Mouse (Mus musculus): ENCODE results near the gene Marcksl1. TPM values are rescaled to one million over a fixed set of nuclear protein-coding genes. Genes with fewer than 3 reads are reported as not detected.
"Not testable (repeated sequence)": the region's sequence is repeated elsewhere in the genome, so short reads cannot be mapped to it uniquely, and the experiment has no call there.

The Marcksl1 gene
- total and polyA plus RNA-seq, 2 experiments from 2014 or later, result 1,438 to 1,620 TPM

DNA sequence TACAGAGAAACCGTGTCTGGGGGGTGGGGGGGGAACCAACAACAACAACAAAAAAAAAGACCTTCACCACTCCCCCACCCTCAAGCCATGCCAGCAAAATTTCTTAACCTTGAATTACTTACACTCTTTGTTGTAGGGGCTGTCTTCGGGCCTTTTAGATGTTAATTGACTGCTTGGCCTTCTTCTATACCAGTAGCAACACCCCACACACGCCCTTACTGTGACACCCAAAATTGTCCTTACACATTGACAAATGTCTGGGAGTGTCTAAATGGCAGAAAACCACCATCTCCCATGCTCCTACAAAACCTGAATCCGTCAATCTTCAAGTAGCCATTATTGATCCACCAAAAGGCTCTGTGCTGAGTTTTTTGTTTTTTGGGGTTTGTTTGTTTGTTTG lies 30.7 kb downstream of the Marcksl1 start:
- ATAC-seq, result no peak
- Histone ChIP-seq H3K9me3 (ENCODE audit: low read length) (no peaks in the 10 kb centered on the region), H3K4me1 (ENCODE audit: insufficient read depth, low read length) (peaks cover 4% of the 10 kb centered on the region; the same call in 1 of the 2 replicates), H3K4me2 (ENCODE audit: low read depth, low read length) (no peak overlapping the region), H3K36me3 (ENCODE audit: insufficient read depth, low read length) (no peaks in the 10 kb centered on the region), H3K27me3 (ENCODE audit: insufficient read depth, low read length) (no peaks in the 10 kb centered on the region), H3K9ac (replicated peaks; ENCODE audit: low read length) (no peak overlapping the region), H3K4me3 (ENCODE audit: low read length) (no peak overlapping the region), H3K27ac (no peak overlapping the region)
- 68% methylated on average over 4 of the region's 4 CpGs for WGBS
- no peak for DNase-seq (ENCODE audit: low spot score)
- no peak for TF ChIP-seq CTCF (IDR thresholded peaks at IDR 0.05; ENCODE audit: low read depth)

DNA sequence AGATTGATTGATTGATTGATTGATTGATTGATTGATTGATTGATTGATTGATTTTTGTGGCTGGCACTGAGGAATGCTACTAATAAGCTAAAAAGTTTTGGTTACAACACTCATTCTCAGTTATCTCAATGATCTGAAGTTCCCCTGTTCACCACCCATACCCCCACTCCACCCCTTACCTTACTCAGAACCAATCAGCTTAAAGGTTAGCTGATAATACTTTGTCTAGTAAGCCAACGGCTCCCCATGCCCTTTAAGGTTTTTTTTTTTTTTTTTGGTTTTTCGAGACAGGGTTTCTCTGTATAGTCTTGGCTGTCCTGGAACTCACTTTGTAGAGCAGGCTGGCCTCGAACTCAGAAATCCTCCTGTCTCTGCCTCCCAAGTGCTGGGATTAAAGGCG lies 34.2 kb downstream of the Marcksl1 start:
- 88% methylated on average over 4 of the region's 4 CpGs for WGBS
- not testable (repeated sequence) for ATAC-seq; DNase-seq (ENCODE audit: low spot score)

DNA sequence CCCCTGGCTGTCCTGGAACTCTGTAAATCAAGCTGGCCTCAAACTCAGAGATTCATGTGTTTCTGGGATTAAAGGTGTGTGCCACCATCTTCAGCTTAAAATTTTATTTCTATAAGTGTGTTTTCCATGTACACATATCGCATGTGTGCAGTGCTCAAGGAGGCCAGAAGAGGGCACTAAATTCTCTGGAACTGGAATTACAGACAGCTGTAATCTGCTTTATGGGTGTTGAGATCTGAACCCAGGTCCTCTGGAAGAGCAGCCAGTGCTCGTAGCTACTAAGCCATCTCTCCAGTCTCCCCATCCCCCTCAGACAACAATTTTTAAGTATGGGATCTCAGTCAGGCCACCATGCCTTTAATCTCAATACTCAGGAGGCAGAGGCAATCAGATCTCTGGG lies 35.9 kb downstream of the Marcksl1 start:
- H3K4me3 ChIP-seq (ENCODE audit: low read length), result no peak overlapping the region
- DNase-seq (ENCODE audit: low spot score), result peak; percentile 30
- H3K9ac ChIP-seq (replicated peaks; ENCODE audit: low read length), result no peak overlapping the region
- 94% methylated on average over 2 of the region's 2 CpGs for WGBS
- TF ChIP-seq CTCF (IDR thresholded peaks at IDR 0.05; ENCODE audit: low read depth), result peak; percentile 53
- H3K4me2 ChIP-seq (ENCODE audit: low read depth, low read length), result no peak overlapping the region
- no peaks in the 10 kb centered on the region for H3K36me3 ChIP-seq (ENCODE audit: insufficient read depth, low read length)
- no peaks in the 10 kb centered on the region for H3K4me1 ChIP-seq (ENCODE audit: insufficient read depth, low read length)
- ATAC-seq, result no peak
- H3K9me3 ChIP-seq (ENCODE audit: low read length), result no peaks in the 10 kb centered on the region
- no peak overlapping the region for H3K27ac ChIP-seq
- H3K27me3 ChIP-seq (ENCODE audit: insufficient read depth, low read length), result no peaks in the 10 kb centered on the region

More for the DNA sequence above, 34.2 kb downstream of the Marcksl1 start:
- H3K9me3 ChIP-seq (ENCODE audit: low read length); H3K36me3 ChIP-seq (ENCODE audit: insufficient read depth, low read length); H3K9ac ChIP-seq (replicated peaks; ENCODE audit: low read length); H3K4me3 ChIP-seq (ENCODE audit: low read length); H3K4me1 ChIP-seq (ENCODE audit: insufficient read depth, low read length); H3K27me3 ChIP-seq (ENCODE audit: insufficient read depth, low read length); H3K4me2 ChIP-seq (ENCODE audit: low read depth, low read length); H3K27ac ChIP-seq: not testable (repeated sequence)

DNA sequence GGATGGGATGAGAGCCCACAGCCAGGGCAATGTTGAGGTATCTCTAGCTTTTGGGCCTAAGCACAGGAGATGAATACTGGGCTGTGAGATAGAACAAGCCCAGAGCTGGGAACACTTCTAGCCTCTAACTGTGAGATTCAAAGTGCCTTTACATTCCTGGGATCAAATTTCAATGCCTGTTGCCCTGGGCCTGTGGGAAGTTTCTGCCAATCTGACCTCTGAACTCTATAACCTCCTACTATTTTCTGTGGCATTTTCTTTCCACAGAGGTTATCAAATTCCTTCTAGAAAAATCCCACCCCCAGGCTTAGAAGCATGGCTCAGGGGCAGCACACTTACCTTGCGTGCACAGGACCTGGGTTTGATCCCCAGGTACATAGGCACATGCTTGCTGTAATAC lies 36.9 kb downstream of the Marcksl1 start:
- Histone ChIP-seq H3K36me3 (ENCODE audit: insufficient read depth, low read length) (no peaks in the 10 kb centered on the region), H3K27ac (no peak overlapping the region), H3K4me2 (ENCODE audit: low read depth, low read length) (no peak overlapping the region), H3K9ac (replicated peaks; ENCODE audit: low read length) (no peak overlapping the region), H3K9me3 (ENCODE audit: low read length) (no peaks in the 10 kb centered on the region), H3K4me1 (ENCODE audit: insufficient read depth, low read length) (0 out of 2 replicates have a peak, but pooled peaks cover 7% of the 10 kb centered on the region), H3K27me3 (ENCODE audit: insufficient read depth, low read length) (no peaks in the 10 kb centered on the region), H3K4me3 (ENCODE audit: low read length) (no peak overlapping the region)
- 78% methylated on average over 1 of the region's 1 CpGs for WGBS
- DNase-seq (ENCODE audit: low spot score) (no peak), ATAC-seq (no peak)
- no peak for TF ChIP-seq CTCF (IDR thresholded peaks at IDR 0.05; ENCODE audit: low read depth)

DNA sequence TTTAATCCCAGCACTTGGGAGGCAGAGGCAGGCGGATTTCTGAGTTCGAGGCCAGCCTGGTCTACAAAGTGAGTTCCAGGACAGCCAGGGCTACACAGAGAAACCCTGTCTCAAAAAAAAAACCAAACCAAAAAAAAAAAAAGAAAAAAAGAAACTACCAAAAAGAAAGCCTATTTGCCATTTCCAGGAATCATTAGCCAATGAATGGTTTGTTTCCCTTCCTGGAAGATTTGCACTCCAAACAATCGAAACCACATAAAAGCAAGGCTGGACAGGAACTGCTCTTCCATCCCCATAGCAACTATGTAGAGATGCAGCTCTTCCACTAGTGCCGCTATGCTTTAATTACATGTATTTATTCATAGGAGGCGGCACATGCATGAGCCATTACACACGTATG lies 41.1 kb downstream of the Marcksl1 start:
- Histone ChIP-seq H3K4me1 (ENCODE audit: insufficient read depth, low read length) (0 out of 2 replicates have a peak, but pooled peaks cover 14% of the 10 kb centered on the region), H3K4me2 (ENCODE audit: low read depth, low read length) (peak overlapping the region; percentile 88; the same call in 1 of the 2 replicates)
- not testable (repeated sequence) for H3K27ac ChIP-seq; H3K36me3 ChIP-seq (ENCODE audit: insufficient read depth, low read length); ATAC-seq; H3K9me3 ChIP-seq (ENCODE audit: low read length); H3K27me3 ChIP-seq (ENCODE audit: insufficient read depth, low read length); H3K9ac ChIP-seq (replicated peaks; ENCODE audit: low read length); DNase-seq (ENCODE audit: low spot score); H3K4me3 ChIP-seq (ENCODE audit: low read length)
- WGBS, result 47% methylated on average over 5 of the region's 6 CpGs

DNA sequence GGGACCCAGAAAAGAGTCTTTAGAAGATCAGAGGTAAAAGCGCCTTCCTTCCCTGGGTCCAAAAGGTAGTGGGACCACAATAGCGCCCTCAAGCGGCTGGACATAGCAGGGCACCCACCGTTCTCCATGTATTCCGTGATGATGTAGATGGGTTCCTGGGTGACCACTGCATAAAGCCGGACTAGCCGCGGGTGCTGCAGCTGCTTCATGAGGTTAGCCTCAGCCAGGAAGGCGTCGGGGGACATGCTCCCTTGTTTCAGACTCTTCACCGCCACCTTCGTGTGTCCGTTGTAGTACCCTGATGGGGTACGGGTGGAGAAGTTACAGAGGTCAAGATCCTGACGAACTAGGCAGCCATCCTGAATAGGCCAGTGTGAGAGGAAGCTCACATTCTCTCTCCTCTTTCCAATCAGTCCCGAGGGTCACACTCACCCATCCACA lies 42.1 kb downstream of the Marcksl1 start:
- H3K27ac ChIP-seq, result peak overlapping the region; percentile 82
- peak; percentile 46 for ATAC-seq

DNA sequence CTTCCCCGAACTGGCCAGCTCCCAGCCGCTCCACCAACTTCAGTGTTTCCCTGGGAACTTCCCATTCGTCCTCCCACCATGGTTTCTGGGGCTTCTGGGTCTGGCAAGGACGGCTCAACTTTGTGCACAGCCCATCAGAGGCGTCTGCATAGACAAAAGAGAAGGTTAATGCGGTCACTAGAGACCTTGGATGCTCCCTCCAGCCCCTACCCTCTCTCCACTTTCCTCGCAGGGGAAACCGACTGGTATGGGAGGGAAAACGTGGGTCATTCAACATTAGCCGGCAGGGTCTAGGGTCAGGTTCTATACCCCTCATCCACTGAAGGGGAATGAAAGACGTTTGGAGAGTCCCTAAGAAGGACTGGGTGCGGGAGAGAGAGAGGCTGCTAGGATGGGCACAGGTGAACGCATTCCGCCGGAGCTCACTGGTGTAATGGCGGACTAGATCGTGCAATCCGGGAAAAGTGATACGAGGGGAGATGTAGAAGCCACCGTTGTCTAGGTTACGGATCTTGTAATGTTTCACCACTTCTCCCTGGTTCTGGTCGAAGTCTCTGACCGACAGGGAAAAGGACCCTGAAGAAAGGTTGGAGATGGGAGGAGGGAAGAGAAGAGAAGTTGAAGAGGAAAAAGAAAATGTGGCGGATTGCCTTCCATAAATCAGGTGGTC lies 42.6 kb downstream of the Marcksl1 start:
- WGBS, result under 1% methylated on average over 24 of the region's 24 CpGs
- ATAC-seq, result peak; percentile 77
- Histone ChIP-seq H3K27ac (peak overlapping the region; percentile 82), H3K4me2 (ENCODE audit: low read depth, low read length) (peak overlapping the region; percentile 88), H3K27me3 (ENCODE audit: insufficient read depth, low read length) (no peaks in the 10 kb centered on the region), H3K4me1 (ENCODE audit: insufficient read depth, low read length) (0 out of 2 replicates have a peak, but pooled peaks cover 14% of the 10 kb centered on the region), H3K9me3 (ENCODE audit: low read length) (no peaks in the 10 kb centered on the region), H3K9ac (replicated peaks; ENCODE audit: low read length) (peak overlapping the region; percentile 58), H3K4me3 (ENCODE audit: low read length) (peak overlapping the region; percentile 41), H3K36me3 (ENCODE audit: insufficient read depth, low read length) (no peaks in the 10 kb centered on the region)
- TF ChIP-seq CTCF (IDR thresholded peaks at IDR 0.05; ENCODE audit: low read depth), result no peak
- DNase-seq (ENCODE audit: low spot score), result peak; percentile 22

More for the DNA sequence above, 42.1 kb downstream of the Marcksl1 start:
- TF ChIP-seq CTCF (IDR thresholded peaks at IDR 0.05; ENCODE audit: low read depth), result peak; percentile 78
- no peaks in the 10 kb centered on the region for H3K36me3 ChIP-seq (ENCODE audit: insufficient read depth, low read length)
- peak overlapping the region; percentile 88 for H3K4me2 ChIP-seq (ENCODE audit: low read depth, low read length)
- WGBS, result 3% methylated on average over 16 of the region's 16 CpGs
- H3K9ac ChIP-seq (replicated peaks; ENCODE audit: low read length), result peak overlapping the region; percentile 58
- peak; percentile 73 for DNase-seq (ENCODE audit: low spot score)
- H3K4me1 ChIP-seq (ENCODE audit: insufficient read depth, low read length), result 0 out of 2 replicates have a peak, but pooled peaks cover 14% of the 10 kb centered on the region
- no peaks in the 10 kb centered on the region for H3K27me3 ChIP-seq (ENCODE audit: insufficient read depth, low read length)
- H3K9me3 ChIP-seq (ENCODE audit: low read length), result no peaks in the 10 kb centered on the region
- peak overlapping the region; percentile 41 for H3K4me3 ChIP-seq (ENCODE audit: low read length)
